Mouse (Mus musculus): ENCODE results near the gene Pih1d1. TPM values are rescaled to one million over a fixed set of nuclear protein-coding genes. Genes with fewer than 3 reads are reported as not detected.

The Pih1d1 gene
- total and polyA plus RNA-seq, 3 experiments, result 141 to 148 TPM; not detected in 1

DNA sequence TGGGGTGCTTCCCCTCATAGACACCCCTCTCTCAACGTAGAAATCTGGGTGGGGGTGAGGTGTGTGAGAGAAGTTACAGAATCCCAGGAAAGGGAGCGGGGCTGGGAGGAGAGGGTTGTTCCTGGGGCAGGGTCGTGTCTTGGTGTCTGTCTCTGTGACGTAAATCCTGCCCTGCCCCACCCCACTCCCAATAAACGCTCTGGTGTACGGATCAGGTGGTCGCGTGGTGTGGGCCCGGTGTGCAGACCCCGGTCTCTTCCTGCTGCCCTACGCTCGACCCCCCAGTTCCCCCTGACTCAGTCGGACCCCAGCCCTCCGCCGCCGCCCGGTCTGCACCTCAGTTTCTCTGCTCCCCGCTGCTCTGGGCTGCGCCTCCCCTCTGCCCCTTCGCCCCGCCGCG lies 21.8 kb downstream of the Pih1d1 start:
- Histone ChIP-seq H3K27ac (ENCODE audit: control insufficient read depth, low read depth, low read length) (no peak overlapping the region), H3K79me2 (ENCODE audit: control insufficient read depth, insufficient read depth, low read length, poor library complexity) (no peaks in the 10 kb centered on the region), H3K9me3 (replicated peaks; ENCODE audit: insufficient read depth, low read length) (no peaks in the 10 kb centered on the region), H3K9ac (ENCODE audit: control insufficient read depth, low read depth, low read length, poor library complexity, severe bottlenecking) (no peak overlapping the region), H3K27me3 (ENCODE audit: control insufficient read depth in 1 of 2, insufficient read depth in 2 of 2, low read length in 2 of 2) (no peaks in the 10 kb centered on the region), H3K4me1 (ENCODE audit: control insufficient read depth in 1 of 2, insufficient read depth in 2 of 2, low read length in 2 of 2) (no peaks in the 10 kb centered on the region), H3K36me3 (ENCODE audit: control insufficient read depth in 1 of 2, insufficient read depth in 2 of 2, low read length in 2 of 2) (no peaks in the 10 kb centered on the region), H3K4me3 (ENCODE audit: control insufficient read depth in 1 of 2, insufficient read depth in 1 of 2, low read depth in 2 of 2, low read length in 2 of 2) (no peak overlapping the region)
- DNase-seq (ENCODE audit: low read depth, low spot score), result no peak
- TF ChIP-seq UBTF (IDR thresholded peaks at IDR 0.05; ENCODE audit: borderline replicate concordance, insufficient read depth, low read depth, low read length) (no peak), ZMIZ1 (IDR thresholded peaks at IDR 0.05; ENCODE audit: low read depth, low read length) (no peak), JUND (IDR thresholded peaks at IDR 0.05; ENCODE audit: low read depth, low read length) (no peak), MAFK (IDR thresholded peaks at IDR 0.05; ENCODE audit: borderline replicate concordance, low read depth, low read length) (no peak), HCFC1 (IDR thresholded peaks at IDR 0.05; ENCODE audit: low read depth, low read length) (no peak), MXI1 (IDR thresholded peaks at IDR 0.05; ENCODE audit: low read depth, low read length) (no peak), SIN3A (IDR thresholded peaks at IDR 0.05; ENCODE audit: low read length) (no peak)

DNA sequence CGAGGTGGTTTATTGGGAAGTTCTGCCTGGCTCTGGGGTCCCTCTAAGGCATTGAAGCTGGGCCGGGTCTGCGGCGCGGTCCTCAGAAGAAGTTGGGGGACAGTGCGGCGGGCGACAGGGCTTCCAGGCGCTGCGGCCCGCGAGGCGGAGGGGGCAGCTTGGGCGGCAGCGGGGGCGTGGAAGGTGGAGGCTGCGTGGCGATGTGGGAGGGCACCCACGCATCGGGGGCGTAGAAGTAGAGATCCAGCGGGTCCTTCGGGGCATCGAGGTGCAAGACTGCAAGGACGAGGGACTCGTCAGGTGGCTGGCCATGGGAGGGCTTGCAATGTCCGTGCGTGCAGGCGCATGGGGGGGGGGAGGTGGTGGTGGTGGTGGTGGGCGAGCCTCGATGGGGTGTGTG lies 22.3 kb downstream of the Pih1d1 start:
- H3K4me3 ChIP-seq (ENCODE audit: control insufficient read depth in 1 of 2, insufficient read depth in 1 of 2, low read depth in 2 of 2, low read length in 2 of 2), result no peak overlapping the region
- H3K79me2 ChIP-seq (ENCODE audit: control insufficient read depth, insufficient read depth, low read length, poor library complexity), result no peaks in the 10 kb centered on the region
- H3K4me1 ChIP-seq (ENCODE audit: control insufficient read depth in 1 of 2, insufficient read depth in 2 of 2, low read length in 2 of 2), result no peaks in the 10 kb centered on the region
- no peak overlapping the region for H3K27ac ChIP-seq (ENCODE audit: control insufficient read depth, low read depth, low read length)
- H3K27me3 ChIP-seq (ENCODE audit: control insufficient read depth in 1 of 2, insufficient read depth in 2 of 2, low read length in 2 of 2), result no peaks in the 10 kb centered on the region
- no peaks in the 10 kb centered on the region for H3K9me3 ChIP-seq (replicated peaks; ENCODE audit: insufficient read depth, low read length)
- no peaks in the 10 kb centered on the region for H3K36me3 ChIP-seq (ENCODE audit: control insufficient read depth in 1 of 2, insufficient read depth in 2 of 2, low read length in 2 of 2)
- H3K9ac ChIP-seq (ENCODE audit: control insufficient read depth, low read depth, low read length, poor library complexity, severe bottlenecking), result no peak overlapping the region
- TF ChIP-seq GATA1 (IDR thresholded peaks at IDR 0.05; ENCODE audit: low read depth, low read length) (no peak), CHD2 (IDR thresholded peaks at IDR 0.05; ENCODE audit: low read length) (no peak), MXI1 (IDR thresholded peaks at IDR 0.05; ENCODE audit: low read depth, low read length) (no peak), TCF12 (IDR thresholded peaks at IDR 0.05; ENCODE audit: low read depth, low read length) (no peak), ETS1 (IDR thresholded peaks at IDR 0.05; ENCODE audit: low read depth, low read length) (no peak), JUND (IDR thresholded peaks at IDR 0.05; ENCODE audit: low read depth, low read length) (no peak), ZNF384 (IDR thresholded peaks at IDR 0.05; ENCODE audit: low read depth, low read length) (no peak), EP300 (IDR thresholded peaks at IDR 0.05; ENCODE audit: low read depth in 1 of 2, low read length in 2 of 2) (no peak), UBTF (IDR thresholded peaks at IDR 0.05; ENCODE audit: borderline replicate concordance, insufficient read depth, low read depth, low read length) (no peak), E2F4 (IDR thresholded peaks at IDR 0.05; ENCODE audit: borderline replicate concordance, low read depth, low read length) (no peak), NRF1 (IDR thresholded peaks at IDR 0.05; ENCODE audit: insufficient read depth, low read depth, low read length, poor library complexity, severe bottlenecking) (no peak), USF2 (IDR thresholded peaks at IDR 0.05; ENCODE audit: borderline replicate concordance in 1 of 2, insufficient read depth in 1 of 2, low read depth in 1 of 2, low read length in 2 of 2) (no peak), TAL1 (IDR thresholded peaks at IDR 0.05; ENCODE audit: low read length) (no peak), CHD1 (IDR thresholded peaks at IDR 0.05; ENCODE audit: low read depth, low read length) (no peak), POLR2AphosphoS5 (IDR thresholded peaks at IDR 0.05; ENCODE audit: borderline replicate concordance, low read depth, low read length) (no peak), TBP (IDR thresholded peaks at IDR 0.05; ENCODE audit: low read depth, low read length) (no peak), ZC3H11A (IDR thresholded peaks at IDR 0.05; ENCODE audit: low read depth, low read length) (no peak), MAX (IDR thresholded peaks at IDR 0.05; ENCODE audit: low read length) (no peak), ELF1 (IDR thresholded peaks at IDR 0.05; ENCODE audit: low read depth, low read length) (no peak)
- no peak for DNase-seq (ENCODE audit: low read depth, low spot score)
